Mouse (Mus musculus) lung, postnatal 0 days (tissue): ENCODE measurements at regions not wholly inside any gene's neighbourhood (a gene's known extent, or its start where the extent isn't known, plus 50 kb on each side); places are given as distances from the start of the nearest gene placed in this dataset.
"Not testable (repeated sequence)": the region's sequence is repeated elsewhere in the genome, so short reads cannot be mapped to it uniquely, and the experiment has no call there.

Experiments
- ATAC-seq: fragments of 200-750 bp; cut with Nextera tagmentation; 2 replicates; pipeline ENCODE4 v1.8.0; 2017; ENCODE audit warnings: moderate library complexity
- DNase-seq: peaks from one replicate; pipeline ENCODE4 v3.0.0-alpha.2; 2016; ENCODE audit warnings: low spot score
- H3K27ac ChIP-seq: fragments of 300-500 bp; sonication (generic); 2 replicates; pipeline ENCODE4 v1.5.1; 2014; ENCODE audit warnings: antibody characterized with exemption, mild to moderate bottlenecking, low read length, mixed read lengths
- H3K27me3 ChIP-seq: fragments of 300-500 bp; sonication (generic); replicated peaks from 2 replicates; pipeline ENCODE4 v1.6.1; 2014; ENCODE audit warnings: low read length, mixed read lengths; ENCODE audit not compliant: insufficient read depth
- H3K36me3 ChIP-seq: fragments of 300-500 bp; sonication (generic); 2 replicates; pipeline ENCODE4 v1.6.1; 2014; ENCODE audit warnings: low read length, mixed read lengths; ENCODE audit not compliant: insufficient read depth
- H3K4me1 ChIP-seq: fragments of 300-500 bp; sonication (generic); 2 replicates; pipeline ENCODE4 v1.6.1; 2014; ENCODE audit warnings: antibody characterized with exemption, low read depth, low read length, mixed read lengths; ENCODE audit not compliant: insufficient read depth
- H3K4me2 ChIP-seq: fragments of 300-500 bp; sonication (generic); replicated peaks from 2 replicates; pipeline ENCODE4 v1.6.1; 2014; ENCODE audit warnings: low read depth, mild to moderate bottlenecking, low read length, moderate library complexity, mixed read lengths
- H3K4me3 ChIP-seq: fragments of 300-500 bp; sonication (generic); 2 replicates; pipeline ENCODE4 v1.5.1; 2014; ENCODE audit warnings: low read depth, low read length
- H3K9ac ChIP-seq: fragments of 300-500 bp; sonication (generic); replicated peaks from 2 replicates; pipeline ENCODE4 v1.6.1; 2014; ENCODE audit warnings: low read depth, mild to moderate bottlenecking
- H3K9me3 ChIP-seq: fragments of 300-500 bp; sonication (generic); 2 replicates; pipeline ENCODE4 v1.6.1; 2016; ENCODE audit warnings: low read length, mixed read lengths
- CTCF ChIP-seq: IDR thresholded peaks from 2 replicates; pipeline ENCODE4 v1.5.1; 2016; ENCODE audit warnings: antibody characterized with exemption, mild to moderate bottlenecking
- EP300 ChIP-seq: IDR thresholded peaks from 2 replicates; pipeline ENCODE4 v1.6.1; 2016; ENCODE audit warnings: antibody characterized with exemption, mild to moderate bottlenecking, control low read depth
- WGBS: fragments of 180-500 bp; shearing (Covaris S2); extraction: QIAGEN DNeasy Blood & Tissue Kit; methylation state at CpG from one replicate; pipeline ENCODE4 v1.1.7; 2014; 5-methylcytosine and 5-hydroxymethylcytosine counted together

GRCm38 (mm10) chr6:149246166-149246701, 57.7 kb upstream of the Amn1 start:
- Histone ChIP-seq H3K9ac (no peak overlapping the region), H3K4me2 (no peak overlapping the region), H3K27me3 (no peaks in the 10 kb centered on the region), H3K27ac (no peak overlapping the region), H3K9me3 (peaks cover 5% of the 10 kb centered on the region; the same call in 1 of the 2 replicates), H3K4me3 (no peak overlapping the region), H3K4me1 (no peaks in the 10 kb centered on the region; the same call in 1 of the 2 replicates), H3K36me3 (no peaks in the 10 kb centered on the region)
- 91% methylated on average over 7 of the region's 7 CpGs for WGBS
- no peak for TF ChIP-seq CTCF
- TF ChIP-seq EP300: no peak
- ATAC-seq (no peak), DNase-seq (no peak)

DNA sequence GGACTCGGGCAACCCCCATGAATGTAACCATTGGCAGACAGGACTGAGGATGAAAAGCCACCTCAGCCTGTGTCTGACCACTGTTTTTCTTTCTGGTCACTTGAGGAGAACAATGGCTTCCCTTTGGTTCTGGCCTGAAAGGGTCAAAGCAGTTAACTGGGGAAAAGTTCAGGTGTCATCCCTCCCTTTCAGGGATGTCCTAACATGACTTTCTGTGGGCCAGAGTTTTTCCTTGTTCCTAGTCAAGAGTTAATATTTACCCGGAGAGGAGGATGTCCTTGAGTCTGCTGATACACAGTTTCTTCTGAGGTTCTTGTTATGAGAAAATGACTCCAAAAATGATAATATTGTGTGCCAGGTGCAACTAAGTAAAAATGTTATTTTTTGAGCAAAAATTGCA, 57.2 kb upstream of the Amn1 start:
- not testable (repeated sequence) for H3K4me1 ChIP-seq, H3K9ac ChIP-seq, H3K27ac ChIP-seq, DNase-seq, H3K9me3 ChIP-seq, H3K4me2 ChIP-seq, ATAC-seq, H3K4me3 ChIP-seq, H3K27me3 ChIP-seq, H3K36me3 ChIP-seq
- WGBS: 82% methylated on average over 2 of the region's 2 CpGs

- H3K4me3 ChIP-seq: no peak overlapping the region
- TF ChIP-seq CTCF (no peak), EP300 (no peak)
- H3K27me3 ChIP-seq: no peaks in the 10 kb centered on the region
- 70% methylated on average over 1 of the region's 1 CpGs for WGBS
- peaks cover 5% of the 10 kb centered on the region; the same call in 1 of the 2 replicates for H3K9me3 ChIP-seq
- H3K9ac ChIP-seq: no peak overlapping the region
- no peaks in the 10 kb centered on the region for H3K36me3 ChIP-seq
- no peaks in the 10 kb centered on the region for H3K4me1 ChIP-seq
- H3K27ac ChIP-seq: no peak overlapping the region
- ATAC-seq (no peak), DNase-seq (no peak)
- H3K4me2 ChIP-seq: no peak overlapping the region
Observed at GRCm38 (mm10) chr6:149244159-149244558, 55.6 kb upstream of the Amn1 start.

DNA sequence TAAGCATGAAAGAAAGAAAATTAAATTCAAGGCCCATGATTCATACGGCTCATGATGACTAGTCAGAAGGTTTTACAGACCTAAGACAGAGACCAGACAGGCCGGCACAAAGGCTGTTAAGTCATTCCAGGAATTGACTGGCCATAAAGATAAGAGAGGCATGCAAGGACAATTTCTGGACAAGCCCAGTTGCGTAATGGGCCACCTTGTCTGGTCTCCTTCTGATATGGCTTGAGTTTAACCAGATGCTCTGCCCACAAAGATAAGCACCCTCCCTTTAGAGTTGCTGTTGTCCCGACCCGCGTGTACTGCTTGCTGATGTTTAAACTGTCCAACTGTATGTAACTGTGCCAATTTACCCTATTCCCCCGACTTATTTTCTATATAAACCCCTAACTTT, 54.9 kb upstream of the Amn1 start:
- no peak for TF ChIP-seq EP300
- TF ChIP-seq CTCF: no peak
- WGBS: 89% methylated on average over 7 of the region's 7 CpGs
- H3K27me3 ChIP-seq: no peaks in the 10 kb centered on the region
- no peaks in the 10 kb centered on the region for H3K4me1 ChIP-seq
- H3K36me3 ChIP-seq: no peaks in the 10 kb centered on the region
- no peak overlapping the region for H3K4me3 ChIP-seq
- H3K4me2 ChIP-seq: no peak overlapping the region
- H3K27ac ChIP-seq: no peak overlapping the region
- H3K9ac ChIP-seq: no peak overlapping the region
- peaks cover 5% of the 10 kb centered on the region; the same call in 1 of the 2 replicates for H3K9me3 ChIP-seq
- DNase-seq (no peak), ATAC-seq (no peak)

DNA sequence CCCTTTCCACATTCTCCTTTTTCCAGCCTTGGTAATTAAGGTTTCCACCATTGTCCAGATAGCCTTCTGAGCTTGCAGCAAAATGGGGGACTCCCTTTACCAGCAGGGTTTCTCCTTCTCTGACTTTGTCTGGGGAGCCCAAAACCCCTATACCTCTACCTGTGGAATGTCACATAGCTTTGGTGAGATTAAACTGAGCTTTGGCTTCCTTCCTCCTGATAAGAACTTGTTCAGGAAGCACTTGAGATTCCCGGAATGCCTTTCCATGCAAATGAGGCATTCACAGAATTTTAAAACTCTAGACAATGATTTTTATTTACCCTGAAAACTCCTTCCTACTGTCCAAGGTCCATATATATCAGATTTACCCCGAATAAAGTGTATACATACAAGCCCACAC, 49.8 kb upstream of the Amn1 start:
- peak; percentile 65 for DNase-seq
- Histone ChIP-seq H3K9me3 (0 out of 2 replicates have a peak, but pooled peaks cover 2% of the 10 kb centered on the region), H3K27ac (0 out of 2 replicates have a peak overlapping the region, but pooled peaks have one; percentile 52), H3K9ac (no peak overlapping the region), H3K4me2 (no peak overlapping the region), H3K4me3 (no peak overlapping the region), H3K36me3 (no peaks in the 10 kb centered on the region), H3K27me3 (no peaks in the 10 kb centered on the region), H3K4me1 (no peaks in the 10 kb centered on the region)
- TF ChIP-seq EP300 (peak; percentile 98), CTCF (no peak)
- 38% methylated on average over 2 of the region's 2 CpGs for WGBS
- peak; percentile 32; the same call in 1 of the 2 replicates for ATAC-seq
